Mouse (Mus musculus) fibroblast of lung, adult 2 months (primary cell): ENCODE results near the gene Mptx2.
"Not testable (repeated sequence)": the region's sequence is repeated elsewhere in the genome, so short reads cannot be mapped to it uniquely, and the experiment has no call there.

Experiments used
- DNase-seq: peaks from one replicate; pipeline ENCODE4 v3.0.0-alpha.2; 2011; ENCODE audit warnings: low read depth

Mptx2 gene

GRCm38 (mm10) chr1:173277677-173278076, at the start of gene Mptx2:
Gene Mptx2, minus strand, starts transcription at chr1:173277777.
- no peak for DNase-seq

- no peak for DNase-seq
Observed at GRCm38 (mm10) chr1:173326552-173326951, 49.0 kb upstream of the Mptx2 start.

DNA sequence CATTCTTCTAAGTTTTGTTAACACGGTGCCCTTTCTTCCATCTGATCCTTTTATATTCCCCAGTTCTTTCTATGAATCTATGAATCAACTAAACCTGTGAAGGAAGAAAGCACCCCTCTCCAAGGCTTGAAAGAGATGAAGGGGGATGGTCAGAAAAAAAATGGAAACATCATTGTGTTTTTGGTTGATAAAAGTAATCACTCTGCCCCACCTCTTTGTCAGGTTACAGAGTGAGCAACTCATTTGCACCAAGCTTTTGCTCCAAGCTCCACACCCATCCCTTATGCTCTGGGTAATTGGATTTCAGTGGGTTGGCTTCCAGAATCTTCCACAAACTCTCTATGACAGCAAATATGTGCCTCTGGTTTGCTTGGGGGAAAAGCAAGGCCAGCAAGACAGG, 47.8 kb upstream of the Mptx2 start:
- DNase-seq = no peak

DNA sequence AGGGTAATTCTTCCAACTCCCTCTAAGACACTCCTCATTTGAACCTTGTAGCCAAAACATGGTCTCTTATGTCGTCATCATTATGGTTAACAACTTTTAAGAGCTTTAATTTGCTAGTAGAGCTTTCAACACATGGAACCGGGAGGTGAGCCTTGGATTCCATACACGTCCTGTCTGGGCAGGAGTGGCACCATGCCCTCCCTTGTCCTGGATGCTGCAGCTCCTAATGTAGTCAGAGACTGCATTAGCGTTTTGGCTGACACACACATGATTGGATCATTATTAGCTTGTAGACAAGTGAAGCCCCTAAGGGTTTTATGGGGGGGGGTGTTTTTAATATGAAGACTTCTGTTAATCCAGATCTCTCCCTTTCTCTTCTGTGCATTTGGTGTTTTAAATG, 47.4 kb upstream of the Mptx2 start:
- no peak for DNase-seq

- DNase-seq = no peak
Observed at GRCm38 (mm10) chr1:173323839-173324585, 46.4 kb upstream of the Mptx2 start.

DNA sequence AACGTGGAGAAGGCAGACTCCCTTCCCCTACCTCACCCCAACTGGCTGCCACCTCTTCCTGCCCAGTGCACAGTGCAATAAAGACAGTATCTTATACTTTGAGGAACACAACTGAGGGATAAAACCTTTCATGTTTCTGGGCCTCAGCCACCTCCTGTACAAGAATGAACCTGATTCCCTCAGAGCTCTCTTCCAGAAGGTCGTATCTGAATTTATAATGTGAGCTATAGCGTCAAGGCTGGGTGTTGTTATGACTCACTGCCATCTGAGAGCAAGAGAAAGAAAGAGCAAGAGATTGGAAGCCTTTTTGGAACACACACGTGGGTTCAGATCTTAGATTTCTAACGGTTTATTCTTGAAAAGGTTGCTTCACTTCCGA, 44.7 kb upstream of the Mptx2 start:
- DNase-seq = no peak

DNA sequence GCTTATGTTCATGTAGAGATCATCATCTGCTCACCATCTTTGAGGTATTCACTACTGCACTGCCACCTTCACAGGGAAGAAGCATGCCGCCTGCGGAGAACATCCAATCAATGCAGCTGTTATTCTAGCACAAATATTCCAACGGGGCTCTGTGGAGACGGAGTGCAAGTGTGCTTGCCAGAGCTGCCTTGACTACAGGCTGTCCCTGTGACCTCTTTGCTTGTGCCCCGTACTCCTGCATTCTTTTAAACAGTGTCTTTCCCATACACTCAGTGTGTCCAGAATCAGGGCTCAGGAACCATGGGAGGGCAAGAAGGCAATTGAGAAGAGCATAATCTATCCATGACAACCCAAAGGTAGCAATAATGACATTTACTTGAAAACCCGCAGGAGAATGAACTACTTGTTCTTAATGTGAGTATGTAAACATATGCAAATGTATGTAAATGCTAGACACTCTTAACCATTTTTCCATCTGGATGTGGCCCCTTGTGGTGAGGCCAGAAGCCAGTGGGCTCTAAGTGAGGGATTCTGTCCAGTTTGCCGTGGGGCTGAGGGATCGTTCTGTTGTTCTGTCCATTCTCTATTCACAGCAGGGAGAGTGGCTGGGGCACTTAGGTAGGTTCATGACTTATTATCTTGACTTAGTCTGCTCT, 44.1 kb upstream of the Mptx2 start:
- DNase-seq = no peak

DNA sequence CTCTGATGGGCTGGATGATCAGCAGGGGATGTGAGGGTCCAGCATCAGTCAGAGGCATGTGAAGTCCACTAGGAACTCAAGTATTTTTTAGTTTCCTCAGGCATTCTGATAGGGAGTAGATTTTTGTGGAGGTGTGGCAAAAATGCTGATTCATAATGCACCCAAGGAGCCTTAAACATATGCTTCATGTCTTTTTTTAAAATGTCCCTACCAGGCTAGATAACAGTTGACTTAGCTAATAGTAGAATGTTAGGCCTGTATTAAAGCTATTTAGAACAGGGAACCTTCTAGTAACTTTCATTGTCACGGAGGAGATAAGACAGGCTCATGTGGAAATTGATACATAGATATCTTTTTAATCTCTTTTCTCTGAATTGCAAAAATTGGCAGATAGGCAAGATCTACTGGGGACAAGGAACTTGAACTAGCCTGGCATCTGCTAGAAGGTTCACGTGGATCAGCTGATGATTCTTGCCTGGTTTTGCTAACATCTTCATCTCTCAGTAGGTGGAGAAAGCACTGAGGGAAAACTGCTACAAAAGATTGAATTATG, 40.4 kb upstream of the Mptx2 start:
- no peak for DNase-seq

GRCm38 (mm10) chr1:173315725-173316124, 38.1 kb upstream of the Mptx2 start:
- DNase-seq = no peak

- not testable (repeated sequence) for DNase-seq
Observed at GRCm38 (mm10) chr1:173313535-173314050, 36.0 kb upstream of the Mptx2 start.

- DNase-seq = not testable (repeated sequence)
Observed at GRCm38 (mm10) chr1:173302795-173303194, 25.2 kb upstream of the Mptx2 start.

DNA sequence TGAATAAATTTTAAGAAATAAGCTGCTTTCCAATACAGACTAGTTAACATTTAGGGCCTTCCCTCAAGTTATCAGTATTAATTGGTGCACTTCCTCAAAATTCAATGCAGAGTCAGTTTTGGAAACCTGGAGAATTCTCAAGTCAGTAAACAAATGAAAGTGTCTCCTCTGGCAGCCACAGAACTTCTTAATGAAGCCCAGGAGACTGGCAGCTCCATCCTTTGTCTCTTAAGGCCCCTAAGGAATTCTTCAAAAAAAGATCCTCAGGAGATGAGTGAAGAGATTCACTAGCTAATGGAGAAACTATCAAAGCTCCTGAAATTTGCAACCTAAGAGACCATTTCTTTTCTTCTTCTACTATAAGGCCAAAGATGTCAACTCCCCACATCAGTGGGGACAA, 11.9 kb downstream of the Mptx2 start, which contains the start of gene Olfr418:
Gene Olfr418, plus strand, starts transcription at position 301 of the 400 bp plus-strand sequence.
- no peak for DNase-seq

DNA sequence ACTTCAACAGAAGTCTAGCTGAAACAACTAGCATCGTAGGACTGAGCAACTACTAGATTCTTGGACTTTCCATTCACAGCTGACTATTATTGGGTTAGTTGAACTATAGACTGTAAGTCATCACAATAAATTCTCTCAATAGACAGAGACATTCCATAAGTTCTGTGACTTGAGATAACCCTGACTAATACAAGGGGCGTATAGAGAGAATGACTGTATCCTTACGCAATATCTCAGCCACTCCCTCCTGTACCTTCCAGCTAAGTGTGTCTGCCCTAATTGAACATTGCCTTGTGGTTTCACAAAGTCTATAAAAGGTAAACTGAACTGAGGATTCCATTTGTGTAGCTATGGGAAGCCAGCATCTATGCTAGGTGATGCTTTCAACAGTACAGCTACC, 27.7 kb downstream of the Mptx2 start:
- DNase-seq = no peak

DNA sequence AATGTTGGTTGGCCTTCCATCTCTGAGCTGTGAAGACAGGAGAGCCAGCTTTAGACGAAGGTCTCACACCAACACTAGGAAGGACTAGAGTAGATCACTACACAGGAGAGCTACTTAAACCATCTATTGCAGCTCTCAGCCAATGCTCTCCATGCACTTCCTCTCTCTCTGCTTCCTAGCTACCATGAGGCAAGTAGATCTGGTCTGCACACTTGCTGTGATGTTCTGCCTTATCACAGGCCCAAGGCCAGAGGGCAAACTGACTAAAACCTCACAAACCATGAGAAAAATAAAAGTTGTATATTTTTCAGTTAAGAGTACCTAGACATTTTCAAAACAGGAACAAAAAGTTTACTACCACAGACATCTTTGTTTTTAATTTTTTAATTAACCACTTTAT, 40.6 kb downstream of the Mptx2 start:
- not testable (repeated sequence) for DNase-seq

- DNase-seq = no peak
Observed at GRCm38 (mm10) chr1:173227081-173227480, 50.5 kb downstream of the Mptx2 start, which contains the start of gene Fcer1a. Gene Fcer1a, minus strand, starts transcription at chr1:173227214.
